In the genomic region with DNA sequence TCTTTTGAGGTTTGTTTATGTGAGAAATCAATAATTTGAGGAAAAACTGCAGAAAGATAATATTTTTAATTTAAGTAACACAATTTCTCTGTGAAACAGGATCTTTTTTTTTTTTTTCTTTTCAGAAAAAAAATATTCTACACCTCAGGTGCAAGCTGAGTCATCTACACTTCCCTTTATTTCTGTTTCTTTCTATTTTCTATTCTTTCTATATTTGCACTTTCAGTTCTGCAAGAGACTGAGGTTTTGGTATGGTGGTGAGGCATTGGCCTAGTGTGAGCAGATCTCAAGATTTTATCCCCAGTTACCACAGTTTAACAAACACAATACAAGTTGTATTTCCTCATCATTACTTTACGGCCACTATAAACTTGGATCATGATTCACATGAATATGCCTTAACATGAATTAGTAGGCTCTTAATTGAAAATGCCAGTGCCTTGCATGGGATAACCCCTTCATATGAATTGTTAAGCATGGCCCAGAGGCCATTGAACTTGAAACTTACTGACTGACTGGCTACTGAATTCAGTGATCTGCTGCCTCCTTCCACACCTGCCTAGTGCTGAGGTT, we compare ENCODE assay signal across 17 mouse cellular contexts.
"Had no signal": no experiment of that assay in that cellular context is flagged by ENCODE, and none has a peak within 500 bp of the region (broad histone marks: within the 10 kb centered on the region; RNA-seq: fewer than 3 reads in every experiment).

No protein-coding gene starts in this region.

- H3K9me3 ChIP-seq: neural tube, embryonic 12.5 days; neural tube, embryonic 13.5 days; neural tube, embryonic 15.5 days; stomach, embryonic 15.5 days had no signal

- H3K36me3 ChIP-seq: neural tube, embryonic 12.5 days; neural tube, embryonic 13.5 days; neural tube, embryonic 15.5 days; stomach, embryonic 15.5 days had no signal

- H3K4me2 ChIP-seq: neural tube, embryonic 12.5 days; neural tube, embryonic 13.5 days; neural tube, embryonic 15.5 days; stomach, embryonic 15.5 days had no signal

- H3K4me3 ChIP-seq: neural tube, embryonic 12.5 days; neural tube, embryonic 13.5 days; neural tube, embryonic 15.5 days; stomach, embryonic 15.5 days had no signal

- DNase-seq: retina, postnatal 1 day; right cerebral cortex, adult 18-20 months; right cerebral cortex, postnatal 14 days; right cerebral cortex, postnatal 25 days; right cerebral cortex, postnatal 4 days; spleen, adult 18-20 months; thymus, adult 18-20 months; thymus, adult 2 months; thymus, postnatal 14 days; thymus, postnatal 25 days; thymus, postnatal 36 days; thymus, postnatal 4 days had no signal

- H3K4me1 ChIP-seq: neural tube, embryonic 12.5 days; neural tube, embryonic 13.5 days; neural tube, embryonic 15.5 days; stomach, embryonic 15.5 days had no signal

- H3K27me3 ChIP-seq: neural tube, embryonic 12.5 days; neural tube, embryonic 13.5 days; neural tube, embryonic 15.5 days; stomach, embryonic 15.5 days had no signal

- H3K27ac ChIP-seq: neural tube, embryonic 12.5 days; neural tube, embryonic 13.5 days; neural tube, embryonic 15.5 days; stomach, embryonic 15.5 days; stomach, postnatal 0 days had no signal

- H3K9ac ChIP-seq: neural tube, embryonic 12.5 days; neural tube, embryonic 13.5 days; neural tube, embryonic 15.5 days; stomach, embryonic 15.5 days had no signal
